Mouse (Mus musculus) MEL (cell line): ENCODE data around the gene Metrn. TPM values are rescaled to one million over a fixed set of nuclear protein-coding genes. Genes with fewer than 3 reads are reported as not detected.

Source experiments
- DNase-seq: peaks from one replicate; pipeline ENCODE4 v3.0.0; 2011; ENCODE audit warnings: low read depth, low spot score
- H3K27ac ChIP-seq: 2 replicates; pipeline ENCODE4 v1.5.1; 2012; ENCODE audit warnings: low read depth, mild to moderate bottlenecking, control low read depth, low read length, moderate library complexity; ENCODE audit not compliant: control insufficient read depth
- H3K27me3 ChIP-seq, 2 experiments: fragments of 150-350 bp in 1 of 2; sonication (generic) in 1 of 2; 2 replicates each; pipeline ENCODE4 v1.6.1; 2012; ENCODE audit warnings: low read length in 2 of 2, mild to moderate bottlenecking in 2 of 2, improper control_type of control experiment in 1 of 2, moderate library complexity in 1 of 2; ENCODE audit not compliant: insufficient read depth in 2 of 2, control insufficient read depth in 1 of 2
- H3K36me3 ChIP-seq, 2 experiments: 2 replicates each; pipeline ENCODE4 v1.6.1; 2012 to 2014; ENCODE audit warnings: low read length in 2 of 2, improper control_type of control experiment in 1 of 2, inconsistent platforms in 1 of 2, mild to moderate bottlenecking in 1 of 2; ENCODE audit not compliant: insufficient read depth in 2 of 2, control insufficient read depth in 1 of 2
- H3K4me1 ChIP-seq, 2 experiments: fragments of 150-350 bp in 1 of 2; sonication (generic) in 1 of 2; 2 replicates each; pipeline ENCODE4 v1.6.1; 2012; ENCODE audit warnings: low read length in 2 of 2, improper control_type of control experiment in 1 of 2, mild to moderate bottlenecking in 1 of 2; ENCODE audit not compliant: insufficient read depth in 2 of 2, control insufficient read depth in 1 of 2
- H3K4me3 ChIP-seq, 2 experiments: fragments of 150-350 bp in 1 of 2; sonication (generic) in 1 of 2; 2 replicates each; pipeline ENCODE4 v1.5.1; 2012; ENCODE audit warnings: low read depth in 2 of 2, low read length in 2 of 2, mild to moderate bottlenecking in 2 of 2, moderate library complexity in 2 of 2, control low read depth in 1 of 2, improper control_type of control experiment in 1 of 2; ENCODE audit not compliant: control insufficient read depth in 1 of 2, insufficient read depth in 1 of 2
- H3K79me2 ChIP-seq: 2 replicates; pipeline ENCODE4 v1.6.1; 2012; ENCODE audit warnings: mild to moderate bottlenecking, low read length, moderate library complexity; ENCODE audit not compliant: control insufficient read depth, poor library complexity, insufficient read depth
- H3K9ac ChIP-seq: 2 replicates; pipeline ENCODE4 v1.6.1; 2012; ENCODE audit warnings: low read depth, mild to moderate bottlenecking, control low read depth, low read length, moderate library complexity; ENCODE audit not compliant: control insufficient read depth, poor library complexity, severe bottlenecking
- H3K9me3 ChIP-seq: fragments of 150-350 bp; sonication (generic); replicated peaks from 2 replicates; pipeline ENCODE4 v1.6.1; 2012; ENCODE audit warnings: mild to moderate bottlenecking, low read length, improper control_type of control experiment, moderate library complexity; ENCODE audit not compliant: insufficient read depth
- BHLHE40 ChIP-seq: IDR thresholded peaks from 2 replicates; pipeline ENCODE4 v1.6.1; 2012; ENCODE audit warnings: low read depth, mild to moderate bottlenecking, inconsistent platforms, low read length, improper control_type of control experiment, borderline replicate concordance
- CHD1 ChIP-seq: IDR thresholded peaks from 2 replicates; pipeline ENCODE4 v1.6.1; 2012; ENCODE audit warnings: low read depth, mild to moderate bottlenecking, inconsistent platforms, low read length, improper control_type of control experiment
- CHD2 ChIP-seq: IDR thresholded peaks from 2 replicates; pipeline ENCODE4 v1.6.1; 2011; ENCODE audit warnings: low read length, improper control_type of control experiment
- CTCF ChIP-seq, 3 experiments: IDR thresholded peaks in 2 of 3; conservative IDR thresholded peaks in 1 of 3; 2 replicates each; pipeline ENCODE4 v1.5.1; 2011 to 2012; ENCODE audit warnings: low read length in 3 of 3, low read depth in 2 of 3, mild to moderate bottlenecking in 2 of 3, improper control_type of control experiment in 1 of 3, inconsistent platforms in 1 of 3, mixed read lengths in 1 of 3, moderate library complexity in 1 of 3; ENCODE audit not compliant: control insufficient read depth in 1 of 3, insufficient read depth in 1 of 3, poor library complexity in 1 of 3, severe bottlenecking in 1 of 3
- E2F4 ChIP-seq: IDR thresholded peaks from 2 replicates; pipeline ENCODE4 v1.6.1; 2011; ENCODE audit warnings: low read depth, low read length, improper control_type of control experiment, borderline replicate concordance
- ELF1 ChIP-seq: IDR thresholded peaks from 2 replicates; pipeline ENCODE4 v1.6.1; 2014; ENCODE audit warnings: low read depth, mild to moderate bottlenecking, inconsistent platforms, low read length, improper control_type of control experiment, moderate library complexity
- EP300 ChIP-seq, 2 experiments: IDR thresholded peaks; 2 replicates each; pipeline ENCODE4 v1.6.1; 2011; ENCODE audit warnings: improper control_type of control experiment in 2 of 2, low read length in 2 of 2, low read depth in 1 of 2, mild to moderate bottlenecking in 1 of 2
- ETS1 ChIP-seq: IDR thresholded peaks from 2 replicates; pipeline ENCODE4 v1.6.1; 2012; ENCODE audit warnings: low read depth, mild to moderate bottlenecking, inconsistent platforms, low read length, improper control_type of control experiment, moderate library complexity
- GABPA ChIP-seq: IDR thresholded peaks from 2 replicates; pipeline ENCODE4 v1.6.1; 2012; ENCODE audit warnings: low read depth, mild to moderate bottlenecking, inconsistent platforms, low read length, improper control_type of control experiment, moderate library complexity
- JUND ChIP-seq: IDR thresholded peaks from 2 replicates; pipeline ENCODE4 v1.6.1; 2011; ENCODE audit warnings: low read depth, mild to moderate bottlenecking, improper control_type of control experiment, low read length
- MAFK ChIP-seq: IDR thresholded peaks from 2 replicates; pipeline ENCODE4 v1.6.1; 2011; ENCODE audit warnings: low read depth, mild to moderate bottlenecking, low read length, improper control_type of control experiment, borderline replicate concordance
- MEF2A ChIP-seq: IDR thresholded peaks from 2 replicates; pipeline ENCODE4 v1.6.1; 2014; ENCODE audit warnings: low read depth, mild to moderate bottlenecking, inconsistent platforms, low read length, improper control_type of control experiment; ENCODE audit not compliant: poor library complexity, insufficient replicate concordance, severe bottlenecking; ENCODE audit errors: extremely low read depth
- MXI1 ChIP-seq: IDR thresholded peaks from 2 replicates; pipeline ENCODE4 v1.6.1; 2011; ENCODE audit warnings: mild to moderate bottlenecking, low read depth, low read length, improper control_type of control experiment
- MYB ChIP-seq: IDR thresholded peaks from 2 replicates; pipeline ENCODE4 v1.6.1; 2011; ENCODE audit warnings: mild to moderate bottlenecking, low read depth, low read length, improper control_type of control experiment
- MYC ChIP-seq: IDR thresholded peaks from 2 replicates; pipeline ENCODE4 v1.6.1; 2011; ENCODE audit warnings: low read depth, mild to moderate bottlenecking, low read length, improper control_type of control experiment, moderate library complexity
- NELFE ChIP-seq: IDR thresholded peaks from 2 replicates; pipeline ENCODE4 v1.6.1; 2011; ENCODE audit warnings: low read depth, low read length, improper control_type of control experiment
- NRF1 ChIP-seq: IDR thresholded peaks from 2 replicates; pipeline ENCODE4 v1.6.1; 2014; ENCODE audit warnings: low read depth, mild to moderate bottlenecking, inconsistent platforms, low read length, improper control_type of control experiment, moderate library complexity; ENCODE audit not compliant: poor library complexity, insufficient read depth, severe bottlenecking
- POLR2A ChIP-seq, 2 experiments: IDR thresholded peaks; 2 replicates each; pipeline ENCODE4 v1.6.1; 2011 to 2012; ENCODE audit warnings: low read length in 2 of 2, mild to moderate bottlenecking in 2 of 2, control low read depth in 1 of 2, improper control_type of control experiment in 1 of 2, low read depth in 1 of 2, moderate library complexity in 1 of 2; ENCODE audit not compliant: control insufficient read depth in 1 of 2, insufficient read depth in 1 of 2, poor library complexity in 1 of 2
- POLR2AphosphoS2 ChIP-seq: IDR thresholded peaks from 2 replicates; pipeline ENCODE4 v1.6.1; 2011; ENCODE audit warnings: low read length, improper control_type of control experiment
- POLR2AphosphoS5 ChIP-seq: IDR thresholded peaks from 2 replicates; pipeline ENCODE4 v1.6.1; 2012; ENCODE audit warnings: low read depth, borderline replicate concordance, mild to moderate bottlenecking, inconsistent platforms, low read length, moderate library complexity, mixed read lengths
- RCOR1 ChIP-seq: IDR thresholded peaks from 2 replicates; pipeline ENCODE4 v1.6.1; 2012; ENCODE audit warnings: low read depth, mild to moderate bottlenecking, inconsistent platforms, low read length, improper control_type of control experiment
- SIN3A ChIP-seq: IDR thresholded peaks from 2 replicates; pipeline ENCODE4 v1.6.1; 2012; ENCODE audit warnings: low read length, improper control_type of control experiment, inconsistent platforms
- SMC3 ChIP-seq: IDR thresholded peaks from 2 replicates; pipeline ENCODE4 v1.6.1; 2011; ENCODE audit warnings: low read depth, low read length, improper control_type of control experiment
- TAL1 ChIP-seq: IDR thresholded peaks from 2 replicates; pipeline ENCODE4 v1.6.1; 2012; ENCODE audit warnings: mild to moderate bottlenecking, inconsistent platforms, low read length, moderate library complexity, mixed read lengths
- TBP ChIP-seq: IDR thresholded peaks from 2 replicates; pipeline ENCODE4 v1.8.0; 2011; ENCODE audit warnings: low read depth, low read length, improper control_type of control experiment
- UBTF ChIP-seq: IDR thresholded peaks from 2 replicates; pipeline ENCODE4 v1.6.1; 2012; ENCODE audit warnings: low read depth, mild to moderate bottlenecking, inconsistent platforms, low read length, improper control_type of control experiment, moderate library complexity, borderline replicate concordance; ENCODE audit not compliant: insufficient read depth
- USF2 ChIP-seq, 2 experiments: IDR thresholded peaks; 2 replicates each; pipeline ENCODE4 v1.6.1; 2011 to 2012; ENCODE audit warnings: improper control_type of control experiment in 2 of 2, low read length in 2 of 2, borderline replicate concordance in 1 of 2, inconsistent platforms in 1 of 2, low read depth in 1 of 2, mild to moderate bottlenecking in 1 of 2; ENCODE audit not compliant: insufficient read depth in 1 of 2
- ZC3H11A ChIP-seq: IDR thresholded peaks from 2 replicates; pipeline ENCODE4 v1.6.1; 2012; ENCODE audit warnings: low read depth, mild to moderate bottlenecking, inconsistent platforms, low read length, improper control_type of control experiment
- ZKSCAN1 ChIP-seq: IDR thresholded peaks from 2 replicates; pipeline ENCODE4 v1.6.1; 2012; ENCODE audit warnings: low read depth, mild to moderate bottlenecking, inconsistent platforms, low read length, improper control_type of control experiment, moderate library complexity
- ZMIZ1 ChIP-seq: IDR thresholded peaks from 2 replicates; pipeline ENCODE4 v1.6.1; 2012; ENCODE audit warnings: low read depth, mild to moderate bottlenecking, inconsistent platforms, low read length, improper control_type of control experiment, moderate library complexity
- polyA plus RNA-seq, 2 experiments: library from polyadenylated mRNA; stranded (reverse) in 1 of 2; unstranded in 1 of 2; fragments of >175 nt in 1 of 2; fragments of >200 nt in 1 of 2; gene quantifications; 2 replicates each; pipeline versions ENCODE4 v1.2.1 to v1.2.4; 2012; ENCODE audit warnings: low replicate concordance in 2 of 2, low read depth in 1 of 2; ENCODE audit not compliant: insufficient read length in 2 of 2, insufficient read depth in 1 of 2, missing spikeins in 1 of 2
- total RNA-seq: library from RNA; depleted of rRNA; stranded (reverse); fragments of 300-350 nt; gene quantifications from 2 replicates; pipeline ENCODE4 v1.2.3, GENCODE M21; 2012

Metrn gene
- total and polyA plus RNA-seq, 3 experiments, result 95.7 to 116 TPM; not detected in 1

DNA sequence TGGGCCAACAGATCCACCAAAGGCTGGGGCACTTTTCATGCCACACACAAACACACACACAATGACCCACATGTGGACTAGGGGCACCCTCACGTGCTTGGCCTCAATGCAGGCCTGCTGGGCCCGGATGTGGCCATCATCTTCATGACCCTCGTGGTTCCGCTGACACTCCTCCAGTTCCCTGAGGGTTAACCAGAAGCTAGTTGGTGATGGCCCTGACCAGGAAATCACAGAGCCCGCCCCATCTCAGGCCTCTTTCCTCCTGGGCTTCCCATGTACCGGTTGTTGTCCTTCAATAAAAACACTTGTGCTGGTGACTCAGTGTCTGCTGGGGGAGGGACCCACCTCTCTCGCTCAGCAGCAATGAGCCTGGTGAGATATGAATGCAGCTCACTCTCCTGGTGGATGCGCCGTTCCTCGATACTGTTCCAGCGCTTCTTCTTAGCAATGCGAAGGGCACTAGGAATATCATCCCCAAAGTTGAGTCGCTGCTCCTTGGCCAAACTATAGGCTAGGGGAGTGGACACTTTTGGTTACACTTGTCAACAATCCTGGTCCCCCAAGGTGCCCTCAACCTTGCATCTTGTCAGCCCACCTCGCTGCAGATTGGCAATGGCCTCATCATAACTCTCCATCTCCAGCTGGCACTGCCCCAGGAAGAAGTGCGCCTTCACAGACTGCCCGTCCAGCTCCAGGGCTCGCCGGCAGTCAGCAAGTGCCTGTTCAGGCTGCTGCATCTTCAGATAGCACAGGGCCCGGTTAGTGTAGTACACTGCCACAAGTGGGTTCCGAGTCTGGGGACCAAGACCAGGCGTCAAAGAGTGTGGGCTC, 34.7 kb upstream of the Metrn start:
- TF ChIP-seq CHD2 (no peak), E2F4 (no peak), CHD1 (no peak), POLR2A (IDR thresholded peaks at IDR 0.05; ENCODE audit: control insufficient read depth in 1 of 2, insufficient read depth in 1 of 2, low read depth in 1 of 2, low read length in 2 of 2, poor library complexity in 1 of 2) (no peak), MXI1 (no peak), MYB (0 out of 2 replicates have a peak, but pooled peaks have one; percentile 14), RCOR1 (no peak), USF2 (IDR thresholded peaks at IDR 0.05; ENCODE audit: borderline replicate concordance in 1 of 2, insufficient read depth in 1 of 2, low read depth in 1 of 2, low read length in 2 of 2) (no peak), EP300 (IDR thresholded peaks at IDR 0.05; ENCODE audit: low read depth in 1 of 2, low read length in 2 of 2) (no peak), SIN3A (no peak), MAFK (no peak), TBP (no peak), CTCF (IDR thresholded peaks at IDR 0.05 in 2 of 3, conservative IDR thresholded peaks at IDR 0.05 in 1 of 3; ENCODE audit: control insufficient read depth in 1 of 3, insufficient read depth in 1 of 3, low read depth in 2 of 3, low read length in 3 of 3, poor library complexity in 1 of 3, severe bottlenecking in 1 of 3) (no peak), ZC3H11A (no peak), POLR2AphosphoS2 (peak; percentile 55; the same call in 1 of the 2 replicates), UBTF (no peak), NELFE (no peak), SMC3 (no peak), TAL1 (no peak), ETS1 (no peak), MYC (no peak), POLR2AphosphoS5 (peak; percentile 59; the same call in 1 of the 2 replicates), ZKSCAN1 (no peak), ZMIZ1 (0 out of 2 replicates have a peak, but pooled peaks have one; percentile 41), ELF1 (no peak), BHLHE40 (no peak), GABPA (no peak), JUND (no peak), MEF2A (no peak), NRF1 (no peak)
- TF ChIP-seq, all 39 proteins: peak for 4
- H3K27ac ChIP-seq, result peak overlapping the region; percentile 82
- peak overlapping the region; percentile 94 for H3K9ac ChIP-seq
- H3K36me3 ChIP-seq, result peaks cover 0 to 13% of the 10 kb centered on the region in 2 experiments; a peak in 2 of 4 replicates
- no peaks in the 10 kb centered on the region for H3K9me3 ChIP-seq
- peaks cover 2 to 37% of the 10 kb centered on the region in 2 experiments; a peak in 3 of 4 replicates for H3K4me1 ChIP-seq
- H3K79me2 ChIP-seq, result peaks cover 54% of the 10 kb centered on the region
- H3K4me3 ChIP-seq, result peak overlapping the region; percentile 80
- H3K27me3 ChIP-seq, result no peaks in the 10 kb centered on the region
- peak; percentile 56 for DNase-seq
